ENCODE assay signal across 22 mouse cellular contexts in the genomic region with DNA sequence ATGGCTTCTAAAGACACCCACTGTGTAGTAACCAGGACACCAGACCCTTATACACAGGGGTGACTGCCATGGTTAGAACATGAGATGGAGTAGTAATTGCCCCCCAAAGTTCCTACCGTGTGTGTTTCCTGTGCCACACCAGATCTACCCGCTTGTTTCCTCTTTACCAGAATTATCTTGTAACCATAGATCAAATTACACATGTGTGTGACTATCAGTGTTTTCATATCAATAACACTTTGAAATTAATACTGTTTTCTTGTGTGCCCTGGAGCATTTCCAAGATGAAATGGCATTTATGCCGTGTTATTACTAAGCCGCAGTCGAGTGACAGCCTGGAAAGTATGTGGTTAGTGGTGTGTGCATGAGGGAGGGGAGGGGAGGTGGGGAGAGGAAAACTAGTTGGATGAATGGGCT. TPM values are rescaled to one million over a fixed set of nuclear protein-coding genes. Genes with fewer than 3 reads are reported as not detected.
DNase-seq lines count a peak whose midpoint lies in the region; ATAC-seq lines count a peak whose summit lies in the region.
"Had no signal": no experiment of that assay in that cellular context is flagged by ENCODE, and none has a peak within 500 bp of the region (broad histone marks: within the 10 kb centered on the region; RNA-seq: fewer than 3 reads in every experiment).

No protein-coding gene starts in this region.

- peaks cover 10% of the 10 kb centered on the region for H3K9me3 ChIP-seq in megakaryocyte, embryonic 14.5 days
- H3K9me3 ChIP-seq in limb, embryonic 13.5 days = no peaks in the 10 kb centered on the region
- H3K9me3 ChIP-seq: forebrain, embryonic 13.5 days; heart, embryonic 10.5 days; midbrain, embryonic 15.5 days; neural tube, embryonic 13.5 days; stomach, embryonic 15.5 days had no signal

- ATAC-seq in megakaryocyte, adult 5-6 weeks (ENCODE audit: poor library complexity, severe bottlenecking) = no peak
- peak; percentile 60; the same call in 1 of the 2 replicates for ATAC-seq in limb, embryonic 13.5 days (ENCODE audit: low FRiP score, low read depth)
- ATAC-seq: forebrain, embryonic 13.5 days; hindbrain, postnatal 0 days; intestine, embryonic 16.5 days; lung, postnatal 0 days; midbrain, embryonic 15.5 days; Patski had no signal

- no peak overlapping the region for H3K9ac ChIP-seq in limb, embryonic 13.5 days
- H3K9ac ChIP-seq: forebrain, embryonic 13.5 days; midbrain, embryonic 15.5 days; neural tube, embryonic 13.5 days; stomach, embryonic 15.5 days had no signal

- 43% methylated on average over 5 of the region's 5 CpGs for WGBS in limb, embryonic 13.5 days

- no peaks in the 10 kb centered on the region for H3K27me3 ChIP-seq in megakaryocyte, embryonic 14.5 days (replicated peaks)
- no peaks in the 10 kb centered on the region for H3K27me3 ChIP-seq in limb, embryonic 13.5 days
- H3K27me3 ChIP-seq: forebrain, embryonic 13.5 days; midbrain, embryonic 15.5 days; neural tube, embryonic 13.5 days; Patski; stomach, embryonic 15.5 days had no signal

- H3K4me3 ChIP-seq in megakaryocyte, embryonic 14.5 days (replicated peaks) = peak overlapping the region; percentile 59
- no peak overlapping the region for H3K4me3 ChIP-seq in limb, embryonic 13.5 days
- H3K4me3 ChIP-seq: forebrain, embryonic 13.5 days; heart, embryonic 10.5 days; midbrain, embryonic 15.5 days; myocyte; neural tube, embryonic 13.5 days; stomach, embryonic 15.5 days had no signal

- intact Hi-C loops in heart, postnatal 36 days (cut with DNase I) = no loop called here

- H3K4me1 ChIP-seq in megakaryocyte, embryonic 14.5 days = peaks cover 75% of the 10 kb centered on the region
- H3K4me1 ChIP-seq in limb, embryonic 13.5 days = peaks cover 43% of the 10 kb centered on the region
- H3K4me1 ChIP-seq: heart, embryonic 10.5 days; stomach, embryonic 15.5 days had no signal

- H3K36me3 ChIP-seq in megakaryocyte, embryonic 14.5 days (replicated peaks; ENCODE audit: low read length) = peaks cover 60% of the 10 kb centered on the region
- no peaks in the 10 kb centered on the region for H3K36me3 ChIP-seq in limb, embryonic 13.5 days
- H3K36me3 ChIP-seq: midbrain, embryonic 15.5 days; neural tube, embryonic 13.5 days; stomach, embryonic 15.5 days had no signal

- H3K4me2 ChIP-seq in limb, embryonic 13.5 days (replicated peaks) = no peak overlapping the region
- H3K4me2 ChIP-seq: forebrain, embryonic 13.5 days; midbrain, embryonic 15.5 days; neural tube, embryonic 13.5 days; stomach, embryonic 15.5 days had no signal

- no peak overlapping the region for H3K27ac ChIP-seq in limb, embryonic 13.5 days
- H3K27ac ChIP-seq: forebrain, embryonic 13.5 days; heart, embryonic 10.5 days; hindbrain, postnatal 0 days; midbrain, embryonic 15.5 days; neural tube, embryonic 13.5 days; stomach, embryonic 15.5 days had no signal

- DNase-seq in heart, adult 11 months = peak; percentile 49
- no peak for DNase-seq in heart, postnatal 36 days
- no peak for DNase-seq in right cerebral cortex, postnatal 4 days
- DNase-seq in ovary, postnatal 36 days (ENCODE audit: low spot score) = no peak
- DNase-seq: cerebellum, adult 11 months; cerebellum, adult 9-11 months; kidney, postnatal 10 days; right cerebral cortex, adult 18-20 months; thymus, postnatal 4 days had no signal

RNA-seq across cellular contexts. Expression of gene C530008M17Rik, which starts 33.9 kb away (rescaled TPM):
- total RNA-seq in heart, postnatal 36 days (2021) = 1 to 10 TPM; 2.4 to 2.7 TPM
- polyA plus RNA-seq in megakaryocyte, embryonic 14.5 days (2012; ENCODE audit: insufficient read depth, low replicate concordance) = 39.8 and 42.0 TPM in 2 replicates
- total RNA-seq in megakaryocyte, adult 5-6 weeks (2015) = 0.87 and 1.6 TPM in 2 replicates
- total RNA-seq in megakaryocyte, adult 5-6 weeks (2017) = 0.15 and 1.1 TPM in 2 replicates
- 19.9 and 24.2 TPM in 2 replicates for polyA plus RNA-seq in limb, embryonic 13.5 days (2015; fragmentation: Nextera tagmentation; extraction: Ambion mirVana)
